Mouse (Mus musculus) heart, postnatal 0 days (tissue): Measurements from ENCODE around the gene Prok2. TPM values are rescaled to one million over a fixed set of nuclear protein-coding genes. Genes with fewer than 3 reads are reported as not detected.

Source experiments
- ATAC-seq: fragments of 200-750 bp; cut with Nextera tagmentation; 2 replicates; pipeline ENCODE4 v1.8.0; 2017; ENCODE audit warnings: low read depth, moderate number of reproducible peaks, moderate library complexity; ENCODE audit not compliant: insufficient read depth
- DNase-seq: peaks from one replicate; pipeline ENCODE4 v3.0.0-alpha.2; 2016; ENCODE audit warnings: low spot score
- H3K27ac ChIP-seq: fragments of 300-500 bp; sonication (generic); 2 replicates; pipeline ENCODE4 v1.5.1; 2014; ENCODE audit warnings: low read depth, mild to moderate bottlenecking
- H3K27me3 ChIP-seq: fragments of 300-500 bp; sonication (generic); 2 replicates; pipeline ENCODE4 v1.6.1; 2014; ENCODE audit warnings: low read length, mixed read lengths; ENCODE audit not compliant: control insufficient read depth, insufficient read depth
- H3K36me3 ChIP-seq: fragments of 300-500 bp; sonication (generic); replicated peaks from 2 replicates; pipeline ENCODE4 v1.6.1; 2014; ENCODE audit warnings: low read length, mixed read lengths; ENCODE audit not compliant: control insufficient read depth, insufficient read depth
- H3K4me1 ChIP-seq: fragments of 300-500 bp; sonication (generic); 2 replicates; pipeline ENCODE4 v1.6.1; 2014; ENCODE audit warnings: antibody characterized with exemption; ENCODE audit not compliant: control insufficient read depth, insufficient read depth
- H3K4me2 ChIP-seq: fragments of 300-500 bp; sonication (generic); 2 replicates; pipeline ENCODE4 v1.6.1; 2014; ENCODE audit warnings: low read depth, mild to moderate bottlenecking, low read length, moderate library complexity
- H3K4me3 ChIP-seq: fragments of 300-500 bp; sonication (generic); 2 replicates; pipeline ENCODE4 v1.5.1; 2014; ENCODE audit warnings: low read depth, low read length
- H3K9ac ChIP-seq: fragments of 300-500 bp; sonication (generic); replicated peaks from 2 replicates; pipeline ENCODE4 v1.6.1; 2014; ENCODE audit warnings: low read depth, low read length, mixed read lengths
- H3K9me3 ChIP-seq: fragments of 300-500 bp; sonication (generic); replicated peaks from 2 replicates; pipeline ENCODE4 v1.6.1; 2016; ENCODE audit warnings: low read length; ENCODE audit not compliant: control insufficient read depth
- CTCF ChIP-seq: IDR thresholded peaks from 2 replicates; pipeline ENCODE4 v1.5.1; 2016; ENCODE audit warnings: antibody characterized with exemption, control low read depth, low read depth
- EP300 ChIP-seq: IDR thresholded peaks from 2 replicates; pipeline ENCODE4 v1.6.1; 2016; ENCODE audit warnings: antibody characterized with exemption, low read depth
- WGBS: fragments of 180-500 bp; shearing (Covaris S2); extraction: QIAGEN DNeasy Blood & Tissue Kit; methylation state at CpG from one replicate; pipeline ENCODE4 v1.1.7; 2014; 5-methylcytosine and 5-hydroxymethylcytosine counted together
- polyA plus RNA-seq: library from polyadenylated mRNA; unstranded; fragments of >200 nt; fragmentation: Nextera tagmentation; extraction: Ambion mirVana; gene quantifications from 2 replicates; pipeline ENCODE4 v1.2.1, GENCODE M21; 2015
- total RNA-seq: library from RNA; depleted of rRNA; stranded (reverse); fragments of >200 nt; gene quantifications from 2 replicates; pipeline ENCODE4 v1.2.3, GENCODE M21; 2014; ENCODE audit warnings: low replicate concordance

Prok2 gene
- total and polyA plus RNA-seq, 2 experiments from 2014 or later = not detected

DNA sequence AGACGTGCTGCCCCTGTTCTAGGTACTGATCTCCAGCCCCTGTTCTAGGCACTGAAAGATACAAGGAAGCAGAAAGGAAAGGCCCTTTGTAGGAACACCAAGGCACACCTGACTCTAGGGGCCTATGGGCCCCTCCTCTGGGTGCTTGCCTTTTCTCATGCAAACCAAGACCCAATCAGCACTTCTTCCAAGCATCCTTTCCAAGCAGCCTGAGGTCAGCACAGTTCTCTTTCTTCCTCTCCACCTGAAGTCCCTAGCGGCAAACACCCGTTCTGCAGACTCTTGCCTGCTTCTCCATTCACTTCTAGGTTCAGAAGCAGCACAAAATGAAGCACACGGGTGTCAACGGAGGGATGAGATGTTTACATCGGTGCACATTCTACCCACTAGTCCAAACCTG lies 11.0 kb downstream of the Prok2 start:
- DNase-seq = no peak
- H3K27me3 ChIP-seq = 0 out of 2 replicates have a peak, but pooled peaks cover 16% of the 10 kb centered on the region
- H3K27ac ChIP-seq = no peak overlapping the region
- H3K9me3 ChIP-seq = no peaks in the 10 kb centered on the region
- H3K9ac ChIP-seq = no peak overlapping the region
- ATAC-seq = no peak
- no peak overlapping the region for H3K4me3 ChIP-seq
- no peaks in the 10 kb centered on the region for H3K4me1 ChIP-seq
- no peak overlapping the region for H3K4me2 ChIP-seq
- TF ChIP-seq CTCF (no peak), EP300 (no peak)
- H3K36me3 ChIP-seq = no peaks in the 10 kb centered on the region
- 45% methylated on average over 6 of the region's 6 CpGs for WGBS

DNA sequence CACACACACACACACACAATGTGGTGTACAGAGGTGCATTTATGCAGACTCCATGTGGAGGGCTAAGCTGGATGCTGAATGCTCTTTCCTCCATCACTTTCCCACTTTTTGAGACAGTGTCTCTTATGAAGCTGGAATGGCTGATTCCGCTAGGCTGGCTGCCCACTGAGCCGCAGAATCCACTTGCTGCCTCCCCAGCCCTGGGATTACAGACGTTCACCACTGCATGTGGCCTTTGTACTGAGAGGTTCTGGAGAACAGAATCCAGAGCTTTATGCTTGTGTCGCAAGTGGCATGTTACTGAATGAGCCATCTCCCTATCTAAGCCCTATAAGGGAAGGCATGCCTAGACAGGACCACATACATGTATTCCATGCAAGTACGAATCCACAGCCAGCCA lies 12.9 kb downstream of the Prok2 start:
- Histone ChIP-seq H3K4me2 (no peak overlapping the region), H3K36me3 (no peaks in the 10 kb centered on the region), H3K4me3 (no peak overlapping the region), H3K9me3 (no peaks in the 10 kb centered on the region), H3K4me1 (no peaks in the 10 kb centered on the region), H3K9ac (no peak overlapping the region), H3K27ac (no peak overlapping the region), H3K27me3 (0 out of 2 replicates have a peak, but pooled peaks cover 13% of the 10 kb centered on the region)
- DNase-seq (no peak), ATAC-seq (no peak)
- TF ChIP-seq EP300 = no peak
- TF ChIP-seq CTCF = no peak
- 87% methylated on average over 5 of the region's 5 CpGs for WGBS

DNA sequence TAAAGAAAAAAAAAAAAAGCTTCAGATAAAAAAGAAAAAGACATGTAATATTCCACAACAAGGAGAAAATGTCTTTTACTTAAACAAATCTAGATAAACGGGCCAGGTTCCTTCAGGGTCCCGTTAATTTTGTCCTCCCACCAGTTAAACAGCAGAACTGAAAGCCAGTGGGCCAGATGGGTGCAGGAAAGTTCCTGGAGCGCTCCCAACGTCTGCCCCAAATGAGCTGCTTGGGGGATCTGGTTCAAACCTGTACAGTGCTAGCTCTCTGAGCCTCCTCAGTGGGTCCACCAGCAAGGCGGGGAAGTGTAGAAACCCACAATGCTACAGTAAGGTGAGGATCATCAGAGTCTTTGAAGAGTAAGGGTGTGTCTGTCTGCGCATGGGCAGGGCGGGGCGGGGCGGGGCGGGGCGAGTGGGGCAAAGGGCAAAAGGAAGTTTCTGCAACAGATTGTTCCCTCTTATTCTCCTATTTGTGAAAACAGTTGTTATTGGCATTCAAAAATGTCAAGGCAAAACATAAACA lies 14.6 kb downstream of the Prok2 start:
- H3K4me2 ChIP-seq = no peak overlapping the region
- no peak for TF ChIP-seq EP300
- TF ChIP-seq CTCF = no peak
- H3K4me3 ChIP-seq = no peak overlapping the region
- ATAC-seq (no peak), DNase-seq (no peak)
- H3K9me3 ChIP-seq = no peaks in the 10 kb centered on the region
- WGBS = 59% methylated on average over 11 of the region's 11 CpGs
- H3K4me1 ChIP-seq = no peaks in the 10 kb centered on the region
- no peak overlapping the region for H3K27ac ChIP-seq
- 0 out of 2 replicates have a peak, but pooled peaks cover 13% of the 10 kb centered on the region for H3K27me3 ChIP-seq
- no peaks in the 10 kb centered on the region for H3K36me3 ChIP-seq
- no peak overlapping the region for H3K9ac ChIP-seq

DNA sequence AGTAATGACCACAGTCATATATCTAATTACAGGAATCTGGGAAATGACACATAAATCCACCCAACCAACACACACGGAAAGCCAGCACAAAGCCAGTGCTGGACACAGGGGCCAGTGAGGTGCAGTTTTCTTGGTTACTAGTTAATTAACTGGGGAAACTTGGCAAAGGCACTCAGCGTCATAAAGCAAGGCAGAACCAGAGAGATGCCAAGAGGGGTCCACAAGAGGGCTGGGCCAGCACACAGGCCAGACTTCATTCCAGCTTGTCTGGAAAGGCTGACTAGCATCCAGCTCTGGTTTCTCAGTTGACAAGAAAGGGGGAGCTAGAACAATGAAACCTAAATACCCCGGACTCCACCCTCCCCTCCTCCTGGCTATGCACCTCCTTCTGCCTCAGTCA lies 25.7 kb downstream of the Prok2 start:
- H3K9me3 ChIP-seq = no peaks in the 10 kb centered on the region
- no peak overlapping the region for H3K27ac ChIP-seq
- no peaks in the 10 kb centered on the region for H3K4me1 ChIP-seq
- ATAC-seq (no peak), DNase-seq (no peak)
- no peaks in the 10 kb centered on the region for H3K36me3 ChIP-seq
- 67% methylated on average over 3 of the region's 3 CpGs for WGBS
- TF ChIP-seq CTCF (no peak), EP300 (no peak)
- H3K4me2 ChIP-seq = no peak overlapping the region
- H3K9ac ChIP-seq = no peak overlapping the region
- 0 out of 2 replicates have a peak, but pooled peaks cover 24% of the 10 kb centered on the region for H3K27me3 ChIP-seq
- H3K4me3 ChIP-seq = no peak overlapping the region

DNA sequence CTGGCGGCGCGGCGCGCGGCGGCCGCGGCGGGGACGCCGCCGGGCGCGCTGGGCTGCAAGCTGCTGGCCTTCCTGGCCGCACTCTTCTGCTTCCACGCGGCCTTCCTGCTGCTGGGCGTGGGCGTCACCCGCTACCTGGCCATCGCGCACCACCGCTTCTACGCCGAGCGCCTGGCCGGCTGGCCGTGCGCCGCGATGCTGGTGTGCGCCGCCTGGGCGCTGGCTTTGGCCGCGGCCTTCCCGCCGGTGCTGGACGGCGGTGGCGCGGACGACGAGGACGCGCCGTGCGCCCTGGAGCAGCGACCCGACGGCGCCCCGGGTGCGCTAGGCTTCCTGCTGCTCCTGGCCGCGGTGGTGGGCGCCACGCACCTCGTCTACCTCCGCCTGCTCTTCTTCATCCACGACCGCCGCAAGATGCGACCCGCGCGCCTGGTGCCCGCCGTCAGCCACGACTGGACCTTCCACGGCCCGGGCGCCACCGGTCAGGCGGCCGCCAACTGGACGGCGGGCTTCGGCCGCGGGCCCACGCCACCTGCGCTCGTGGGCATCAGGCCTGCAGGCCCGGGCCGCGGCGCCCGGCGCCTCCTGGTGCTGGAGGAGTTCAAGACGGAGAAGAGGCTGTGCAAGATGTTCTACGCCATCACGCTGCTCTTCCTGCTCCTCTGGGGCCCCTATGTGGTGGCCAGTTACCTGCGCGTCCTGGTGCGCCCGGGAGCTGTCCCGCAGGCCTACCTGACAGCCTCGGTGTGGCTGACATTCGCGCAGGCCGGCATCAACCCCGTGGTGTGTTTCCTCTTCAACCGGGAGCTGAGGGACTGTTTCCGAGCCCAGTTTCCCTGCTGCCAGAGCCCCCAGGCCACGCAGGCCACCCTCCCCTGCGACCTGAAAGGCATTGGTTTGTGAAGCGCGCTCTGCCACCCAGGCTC lies 33.0 kb downstream of the Prok2 start:
- ATAC-seq = peak; percentile 28; the same call in 1 of the 2 replicates
- Histone ChIP-seq H3K4me1 (no peaks in the 10 kb centered on the region), H3K27ac (no peak overlapping the region), H3K4me2 (peak overlapping the region; percentile 95), H3K36me3 (no peaks in the 10 kb centered on the region), H3K9me3 (no peaks in the 10 kb centered on the region), H3K4me3 (peak overlapping the region; percentile 80), H3K27me3 (peaks cover 89% of the 10 kb centered on the region), H3K9ac (peak overlapping the region; percentile 59)
- WGBS = 3% methylated on average over 109 of the region's 110 CpGs
- TF ChIP-seq CTCF (no peak), EP300 (no peak)
- DNase-seq = no peak
